In genomic region chr6:135292391-135292790, GRCm38 (mm10) we compare ENCODE assay signal across 19 mouse cellular contexts. TPM values are rescaled to one million over a fixed set of nuclear protein-coding genes. Genes with fewer than 3 reads are reported as not detected.
A peak's percentile ranks its signal among the peaks of the same experiment; 100 is the strongest.
DNase-seq lines count a peak whose midpoint lies in the region; ATAC-seq and TF ChIP-seq lines count a peak whose summit lies in the region.
"Had no signal": no experiment of that assay in that cellular context is flagged by ENCODE, and none has a peak within 500 bp of the region (broad histone marks: within the 10 kb centered on the region; RNA-seq: fewer than 3 reads in every experiment).

No protein-coding gene starts in this region.

- WGBS in kidney, embryonic 14.5 days, result 62% methylated on average over 4 of the region's 4 CpGs
- WGBS in lung, embryonic 15.5 days, result 61% methylated on average over 4 of the region's 4 CpGs

- H3K36me3 ChIP-seq in kidney, embryonic 14.5 days (ENCODE audit: control insufficient read depth, insufficient read depth, low read length), result no peaks in the 10 kb centered on the region
- H3K36me3 ChIP-seq in lung, embryonic 15.5 days, result no peaks in the 10 kb centered on the region
- no peaks in the 10 kb centered on the region for H3K36me3 ChIP-seq in myocyte (ENCODE audit: control insufficient read depth, insufficient read depth)
- H3K36me3 ChIP-seq: heart, embryonic 12.5 days; limb, embryonic 13.5 days had no signal

- TF ChIP-seq POLR2A in myocyte (IDR thresholded peaks at IDR 0.05; ENCODE audit: insufficient read length, low read depth), result no peak

- H3K4me2 ChIP-seq in kidney, embryonic 14.5 days (replicated peaks; ENCODE audit: low read depth, low read length), result no peak overlapping the region
- no peak overlapping the region for H3K4me2 ChIP-seq in lung, embryonic 15.5 days
- H3K4me2 ChIP-seq in myocyte (ENCODE audit: low read depth), result peak overlapping the region; percentile 18
- H3K4me2 ChIP-seq: heart, embryonic 12.5 days; hindbrain, embryonic 14.5 days; limb, embryonic 13.5 days had no signal

- no peak overlapping the region for H3ac ChIP-seq in myocyte (ENCODE audit: control insufficient read depth, insufficient read length)

- no peaks in the 10 kb centered on the region for H3K9me3 ChIP-seq in kidney, embryonic 14.5 days (ENCODE audit: control insufficient read depth, low read length)
- no peaks in the 10 kb centered on the region for H3K9me3 ChIP-seq in lung, embryonic 15.5 days
- H3K9me3 ChIP-seq: heart, embryonic 12.5 days; limb, embryonic 13.5 days had no signal

- peak; percentile 37 for DNase-seq in kidney, adult 11 months
- DNase-seq in NIH3T3 (ENCODE audit: low read depth), result peak; percentile 15
- no peak for DNase-seq in thymus, postnatal 4 days
- DNase-seq in retina, postnatal 1 day, result no peak
- DNase-seq: cerebellum, adult 11-12 months; forebrain, postnatal 0 days; right cerebral cortex, postnatal 14 days; thymus, postnatal 25 days had no signal

- no peak overlapping the region for H3K27ac ChIP-seq in kidney, embryonic 14.5 days (ENCODE audit: low read depth, low read length)
- 0 out of 2 replicates have a peak overlapping the region, but pooled peaks have one; percentile 6 for H3K27ac ChIP-seq in lung, embryonic 15.5 days
- H3K27ac ChIP-seq: hindbrain, embryonic 14.5 days; limb, embryonic 13.5 days had no signal

- H3K4me1 ChIP-seq in kidney, embryonic 14.5 days (ENCODE audit: control insufficient read depth, insufficient read depth, low read length), result no peaks in the 10 kb centered on the region
- H3K4me1 ChIP-seq in lung, embryonic 15.5 days, result peaks cover 24% of the 10 kb centered on the region
- H3K4me1 ChIP-seq: heart, embryonic 12.5 days had no signal

- H3K9ac ChIP-seq in kidney, embryonic 14.5 days (ENCODE audit: low read depth, low read length), result no peak overlapping the region
- no peak overlapping the region for H3K9ac ChIP-seq in lung, embryonic 15.5 days
- H3K9ac ChIP-seq: forebrain, postnatal 0 days; heart, embryonic 12.5 days; hindbrain, embryonic 14.5 days; limb, embryonic 13.5 days had no signal

- no peak for ATAC-seq in kidney, embryonic 14.5 days (ENCODE audit: low FRiP score, low TSS enrichment)
- no peak for ATAC-seq in lung, embryonic 15.5 days (ENCODE audit: borderline replicate concordance, extremely low read depth, low FRiP score, low TSS enrichment)
- ATAC-seq: forebrain, postnatal 0 days; intestine, postnatal 0 days; midbrain, embryonic 16.5 days had no signal

- H3K4me3 ChIP-seq in kidney, embryonic 14.5 days (ENCODE audit: low read length), result no peak overlapping the region
- no peak overlapping the region for H3K4me3 ChIP-seq in lung, embryonic 15.5 days
- no peak overlapping the region for H3K4me3 ChIP-seq in myocyte
- H3K4me3 ChIP-seq: erythroblast, embryonic 14.5 days; heart, embryonic 12.5 days; limb, embryonic 13.5 days had no signal

- no peaks in the 10 kb centered on the region for H3K27me3 ChIP-seq in kidney, embryonic 14.5 days (ENCODE audit: control insufficient read depth, insufficient read depth, low read length)
- no peaks in the 10 kb centered on the region for H3K27me3 ChIP-seq in lung, embryonic 15.5 days
- no peaks in the 10 kb centered on the region for H3K27me3 ChIP-seq in myocyte (ENCODE audit: control insufficient read depth, insufficient read depth, insufficient read length)
- H3K27me3 ChIP-seq: heart, embryonic 12.5 days; limb, embryonic 13.5 days had no signal

- no peaks in the 10 kb centered on the region for H3K79me2 ChIP-seq in myocyte (ENCODE audit: control insufficient read depth, insufficient read depth)

TF ChIP-seq in myocyte, 11 proteins besides CTCF, POLR2A, EP300 and RAD21:
- TF ChIP-seq CEBPB (IDR thresholded peaks at IDR 0.05; ENCODE audit: insufficient read depth, poor library complexity, severe bottlenecking) (no peak), USF1 (IDR thresholded peaks at IDR 0.05; ENCODE audit: low read depth) (no peak), REST (IDR thresholded peaks at IDR 0.05; ENCODE audit: insufficient read depth, insufficient read length) (no peak)

RNA-seq across cellular contexts. Expression of gene Pbp2, which starts 17.8 kb away (rescaled TPM):
- 0.30 and 0.50 TPM in 2 replicates for polyA plus RNA-seq in kidney, embryonic 14.5 days (2014; fragmentation: Nextera tagmentation; extraction: Ambion mirVana)
- 0.22 and 0.36 TPM in 2 replicates for polyA plus RNA-seq in lung, embryonic 15.5 days (2015; fragmentation: Nextera tagmentation; extraction: Ambion mirVana)
- polyA plus RNA-seq in myocyte (2012; fragmentation: generic; extraction: Trizol), result 0.16 TPM
- polyA plus RNA-seq: embryonic facial prominence, embryonic 11.5 days; erythroblast, embryonic 14.5 days; forebrain, postnatal 0 days; heart, embryonic 12.5 days; intestine, postnatal 0 days; liver, embryonic 16.5 days; midbrain, embryonic 16.5 days had no signal

RNA-seq across cellular contexts. Expression of gene Gsg1, which starts 38.2 kb away (rescaled TPM):
- polyA plus RNA-seq in kidney, embryonic 14.5 days (2014; fragmentation: Nextera tagmentation; extraction: Ambion mirVana), result 0.64 and 1.1 TPM in 2 replicates
- 6.9 and 7.3 TPM in 2 replicates for polyA plus RNA-seq in lung, embryonic 15.5 days (2015; fragmentation: Nextera tagmentation; extraction: Ambion mirVana)
- polyA plus RNA-seq in myocyte (2012; fragmentation: generic; extraction: Trizol), result 0.04 TPM
- polyA plus RNA-seq: erythroblast, embryonic 14.5 days had no signal

Comparison
In these comparisons a context has a peak if more than half of its experiments do, and no peak if none do; other contexts are left out.
1. DNase-seq: peak in kidney, adult 11 months (single experiment) and NIH3T3 (single experiment); none in thymus, postnatal 4 days (single experiment) and retina, postnatal 1 day (single experiment).